Mouse (Mus musculus) urinary bladder, adult 18-20 months (tissue): Measurements from ENCODE around the gene Mapk8ip1.

Source experiments
- DNase-seq, 2 experiments: peaks; one replicate each; pipeline ENCODE4 v3.0.0; 2022; ENCODE audit warnings: low spot score in 2 of 2, mixed read lengths in 2 of 2

Gene Mapk8ip1

DNA sequence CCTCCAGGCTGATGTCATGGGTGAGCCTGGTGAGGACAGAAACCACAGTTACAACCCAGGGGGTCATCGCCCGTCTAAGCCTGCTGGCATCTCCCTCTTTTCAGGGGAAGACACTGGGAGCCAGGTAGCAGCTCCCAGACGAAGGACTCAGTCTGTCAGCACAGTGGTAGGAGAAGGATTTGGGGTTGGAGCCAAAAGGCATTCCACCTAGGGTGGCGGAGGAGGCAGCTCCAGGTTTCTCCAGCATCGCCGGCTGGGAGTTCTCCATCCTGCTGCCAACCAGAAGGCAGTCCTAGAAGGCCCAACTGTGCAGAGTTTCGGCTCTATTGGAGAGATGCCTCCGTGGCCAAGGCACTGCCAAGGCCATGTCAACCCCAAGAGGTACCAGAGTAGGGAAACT is 9.9 kb downstream of the Mapk8ip1 start:
- DNase-seq: no peak

DNA sequence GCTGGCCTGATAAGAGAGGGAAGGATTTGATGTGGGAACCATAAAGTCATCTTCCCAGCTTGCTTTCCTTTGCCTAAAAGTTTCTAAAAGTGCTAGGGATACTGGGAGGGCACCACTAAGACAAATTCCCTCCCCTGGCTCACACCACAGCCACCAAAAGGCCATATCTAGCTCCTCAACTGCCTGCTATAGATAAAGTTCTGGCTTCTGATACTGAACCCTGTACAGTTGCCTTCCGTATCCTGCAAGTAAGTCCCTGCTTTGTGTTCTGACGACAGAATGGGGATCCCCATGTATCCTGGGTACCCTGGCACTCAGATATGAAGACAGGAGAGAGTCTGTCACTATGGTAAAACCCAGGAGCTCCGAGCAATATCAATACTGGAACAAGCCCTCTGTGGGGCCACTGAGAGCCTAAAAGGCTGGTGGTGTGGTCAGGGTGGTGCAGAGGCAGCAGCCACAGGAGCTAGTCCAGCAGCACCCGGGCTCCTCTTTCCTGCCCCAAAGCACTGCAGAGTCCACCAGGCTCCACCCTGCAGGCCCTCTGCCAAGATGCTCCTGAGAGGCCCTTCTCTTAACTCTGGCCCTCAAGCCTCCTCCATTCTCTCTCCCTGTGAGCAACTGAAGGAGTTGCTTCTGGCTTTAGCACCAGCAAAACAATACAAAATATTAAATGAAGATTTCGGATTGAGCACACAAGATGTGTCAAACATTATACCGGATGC is 10.7 kb downstream of the Mapk8ip1 start:
- no peak for DNase-seq

DNA sequence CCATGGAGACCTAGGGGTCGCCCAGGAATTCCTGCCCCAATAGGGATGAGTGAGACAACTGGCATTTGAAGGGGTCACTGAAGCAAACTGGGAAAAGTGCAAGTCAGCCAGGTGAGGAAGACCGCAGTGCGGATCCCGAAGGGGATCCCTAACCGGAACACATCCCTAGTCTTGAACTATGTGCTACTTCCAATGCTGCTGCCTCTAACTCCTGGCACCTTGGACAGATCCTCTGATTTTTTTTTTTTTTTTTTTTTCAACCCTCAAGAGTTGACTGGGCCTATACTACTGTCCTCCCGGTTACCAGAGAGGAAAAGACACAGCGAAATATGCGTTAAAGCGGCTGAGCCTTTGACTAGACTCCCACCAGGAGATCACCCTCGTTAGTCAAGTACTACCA is 11.4 kb downstream of the Mapk8ip1 start:
- DNase-seq: no peak

DNA sequence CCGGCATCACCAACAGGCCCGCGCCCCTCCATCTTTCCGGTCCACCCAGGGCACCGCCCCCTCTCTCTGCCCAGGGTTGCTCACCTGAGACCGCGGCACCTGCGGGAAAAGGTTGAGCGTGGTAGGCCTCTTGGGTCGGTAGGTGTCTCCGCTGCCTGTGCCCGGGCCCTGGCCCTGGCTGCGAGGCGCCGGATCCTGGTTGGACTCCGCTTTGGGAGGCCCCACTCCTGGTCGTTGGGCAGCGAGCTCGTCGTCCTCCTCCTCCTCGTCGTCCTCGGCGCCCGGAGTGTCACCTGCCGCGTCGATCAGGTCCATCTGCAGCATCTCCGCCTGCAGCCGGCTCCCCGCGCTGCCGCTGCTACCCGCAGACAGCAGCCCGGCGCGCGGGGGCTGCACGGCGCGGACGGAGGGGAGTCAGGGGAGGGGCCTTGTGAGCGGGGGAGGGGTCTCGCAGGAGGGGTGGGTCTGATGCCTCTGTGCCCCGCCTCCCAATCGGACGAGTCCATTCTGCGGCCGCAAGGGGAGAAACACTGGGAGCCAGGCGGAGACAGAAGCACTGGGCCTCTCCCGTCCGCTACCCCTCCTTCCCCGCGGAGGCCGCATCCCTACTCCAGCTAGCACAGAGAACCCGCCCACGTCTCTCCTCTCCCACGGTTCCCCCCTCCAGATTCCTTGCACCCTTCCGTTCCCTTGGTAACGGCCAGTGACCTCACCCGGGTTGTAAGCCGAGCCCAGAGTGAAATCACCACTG is 12.0 kb downstream of the Mapk8ip1 start:
- peak; percentile 60 to 79 for DNase-seq

DNA sequence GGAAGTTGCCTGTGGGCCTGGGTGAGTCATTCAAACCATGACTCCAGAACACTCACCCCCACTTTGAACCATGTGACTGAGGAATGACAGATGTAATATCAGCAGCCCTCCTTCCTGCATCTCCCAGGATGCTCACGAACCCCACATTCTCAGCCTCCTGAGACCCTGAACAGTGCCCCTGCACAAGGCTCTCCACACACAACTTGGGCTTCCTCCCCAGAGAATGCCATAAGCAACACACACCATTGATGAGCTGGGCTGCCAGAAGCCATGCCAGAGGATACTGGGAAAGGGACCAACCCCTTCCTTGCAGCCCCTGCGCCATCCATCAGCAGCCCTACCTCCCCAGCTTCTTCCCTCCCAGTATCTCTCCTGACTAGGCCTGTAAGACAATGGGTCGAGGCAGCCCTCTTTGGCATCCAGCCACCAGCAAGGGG is 13.0 kb downstream of the Mapk8ip1 start:
- DNase-seq: no peak

DNA sequence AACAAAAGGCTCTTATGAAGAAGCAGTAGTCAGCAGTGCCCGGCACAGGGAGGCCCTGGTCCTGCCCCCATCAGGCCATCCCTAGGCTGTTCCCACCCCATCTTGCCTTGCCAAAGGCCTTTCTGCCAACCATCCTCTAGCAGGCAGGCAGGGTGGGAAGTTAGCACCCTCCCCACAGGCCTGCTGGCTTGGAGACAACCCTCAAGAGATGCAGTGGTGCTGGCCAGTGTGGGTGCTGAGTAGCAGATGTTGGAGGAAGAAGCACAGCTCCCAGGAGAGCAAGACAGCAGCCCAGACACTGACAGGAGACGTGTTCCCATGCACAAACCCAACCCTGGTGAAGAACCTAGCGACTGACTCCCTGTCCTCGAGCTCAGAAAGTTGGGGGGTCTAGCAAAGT is 13.4 kb downstream of the Mapk8ip1 start:
- DNase-seq: no peak

DNA sequence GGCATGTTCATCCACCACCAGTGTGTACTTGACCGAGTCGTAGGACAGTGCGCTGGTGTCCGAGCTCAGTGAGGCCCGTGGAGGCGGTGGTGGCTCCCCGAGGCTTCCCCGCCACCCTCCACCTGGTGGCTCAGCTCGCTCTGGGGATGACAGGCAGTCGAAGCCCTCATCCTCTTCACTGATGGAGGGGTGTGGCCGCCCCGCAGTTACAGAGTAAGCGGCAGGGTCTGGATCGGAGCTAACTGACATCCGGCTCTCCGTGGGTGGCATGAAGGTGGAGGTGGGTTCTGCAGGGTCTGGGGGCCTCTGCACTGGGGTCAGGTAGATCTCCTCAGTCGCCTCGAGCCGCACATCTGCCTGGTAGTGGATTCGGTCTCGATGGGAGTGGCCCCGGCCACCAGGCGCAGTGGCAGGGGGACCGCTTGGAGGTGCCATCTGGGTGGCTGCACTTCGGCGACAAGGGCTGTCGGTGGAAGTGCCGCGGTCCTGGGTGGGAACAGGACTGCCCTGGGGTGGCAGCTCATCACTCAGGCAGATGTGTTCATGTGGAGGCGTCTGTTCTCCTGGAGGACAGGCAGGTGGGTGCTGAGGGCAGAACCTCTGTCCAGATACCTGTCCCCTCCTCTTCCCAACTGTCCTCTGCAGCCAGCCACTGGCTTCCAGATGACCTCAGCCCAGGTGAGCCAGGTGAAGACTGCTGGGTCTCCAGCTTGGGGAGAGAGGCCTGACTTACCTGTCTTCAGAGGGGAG is 14.1 kb downstream of the Mapk8ip1 start:
- DNase-seq: no peak

DNA sequence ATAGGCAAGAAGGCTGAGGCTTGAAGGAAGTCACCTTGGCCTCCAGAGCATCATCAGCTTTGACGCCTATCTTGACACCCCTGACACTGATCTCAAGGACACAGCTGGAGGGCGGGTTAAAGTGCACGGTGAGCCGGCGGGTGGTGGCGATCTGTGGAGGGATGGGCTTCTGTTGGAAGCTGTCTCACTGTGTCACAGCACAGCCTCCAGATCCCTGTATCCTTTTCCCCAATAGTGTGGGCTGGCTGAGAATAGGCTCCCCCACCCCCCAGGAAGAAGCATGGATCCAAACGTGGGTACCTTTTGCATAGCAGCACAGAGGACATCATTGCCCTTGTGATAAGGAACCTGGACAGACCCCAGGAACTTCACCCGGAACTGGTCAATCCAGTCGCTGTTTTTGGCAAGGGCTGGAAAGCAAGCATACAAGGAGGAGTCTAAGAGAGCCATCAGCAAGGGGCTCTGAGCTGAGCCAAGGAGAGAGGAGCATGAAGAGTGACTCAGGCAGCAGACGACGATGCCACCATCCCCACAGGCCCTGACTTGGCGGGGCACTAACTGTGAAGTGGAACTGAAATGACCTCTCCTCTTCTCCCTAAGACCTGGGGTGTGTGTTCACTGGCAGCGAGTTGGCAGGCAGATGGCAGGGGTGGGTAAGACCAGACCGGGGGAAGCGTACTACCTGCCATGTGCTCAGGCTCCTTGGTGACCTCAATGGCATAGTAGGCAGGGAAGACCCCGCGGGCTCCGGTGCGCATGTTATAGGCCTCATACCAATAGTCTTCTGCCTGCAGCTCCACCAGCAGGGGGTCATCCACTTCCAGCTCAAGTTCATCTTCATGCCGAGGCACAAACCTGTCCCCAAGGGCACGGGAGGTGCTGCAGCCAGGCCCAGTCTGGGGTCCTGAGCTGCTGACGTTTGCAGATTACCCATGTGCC is 15.7 kb downstream of the Mapk8ip1 start:
- no peak for DNase-seq

DNA sequence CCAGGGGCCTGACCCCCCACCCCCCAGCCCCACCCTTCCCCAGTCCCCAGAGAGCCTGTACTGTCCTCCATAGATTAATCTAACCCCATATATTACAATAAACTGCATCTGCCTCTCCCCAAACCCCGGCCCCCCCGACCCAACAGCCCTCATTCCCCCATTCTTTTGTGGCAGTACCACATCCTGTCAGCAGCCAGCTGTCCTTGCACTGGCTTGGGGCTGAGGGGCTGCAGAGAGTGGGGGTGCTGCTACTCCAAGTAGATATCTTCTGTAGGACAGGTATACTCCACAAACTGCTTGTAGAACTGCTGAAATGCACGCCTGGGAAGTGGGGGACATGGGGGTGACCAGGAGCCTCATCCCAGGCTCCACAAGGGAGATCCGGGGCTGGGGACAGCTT is 17.0 kb downstream of the Mapk8ip1 start:
- no peak for DNase-seq

DNA sequence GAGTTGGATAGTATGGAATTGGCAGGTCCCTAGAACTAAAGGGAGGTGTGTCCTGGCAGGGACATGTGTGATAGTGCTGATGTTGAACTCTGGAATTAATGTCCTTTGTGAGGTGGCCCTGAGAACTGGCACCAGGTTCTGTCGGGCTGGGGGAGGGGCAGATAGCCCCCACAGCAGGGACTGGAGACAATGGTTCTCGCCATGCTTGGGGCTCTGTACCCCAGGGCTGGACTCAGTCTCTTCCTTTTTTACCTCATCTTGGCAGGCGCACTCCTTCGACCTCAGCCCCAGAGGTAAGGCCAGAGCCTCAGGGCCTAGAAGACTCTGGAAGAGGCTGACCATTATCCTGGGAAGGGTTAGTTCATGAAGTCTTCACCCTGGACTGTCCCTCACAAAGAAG is 18.3 kb downstream of the Mapk8ip1 start:
- no peak for DNase-seq

DNA sequence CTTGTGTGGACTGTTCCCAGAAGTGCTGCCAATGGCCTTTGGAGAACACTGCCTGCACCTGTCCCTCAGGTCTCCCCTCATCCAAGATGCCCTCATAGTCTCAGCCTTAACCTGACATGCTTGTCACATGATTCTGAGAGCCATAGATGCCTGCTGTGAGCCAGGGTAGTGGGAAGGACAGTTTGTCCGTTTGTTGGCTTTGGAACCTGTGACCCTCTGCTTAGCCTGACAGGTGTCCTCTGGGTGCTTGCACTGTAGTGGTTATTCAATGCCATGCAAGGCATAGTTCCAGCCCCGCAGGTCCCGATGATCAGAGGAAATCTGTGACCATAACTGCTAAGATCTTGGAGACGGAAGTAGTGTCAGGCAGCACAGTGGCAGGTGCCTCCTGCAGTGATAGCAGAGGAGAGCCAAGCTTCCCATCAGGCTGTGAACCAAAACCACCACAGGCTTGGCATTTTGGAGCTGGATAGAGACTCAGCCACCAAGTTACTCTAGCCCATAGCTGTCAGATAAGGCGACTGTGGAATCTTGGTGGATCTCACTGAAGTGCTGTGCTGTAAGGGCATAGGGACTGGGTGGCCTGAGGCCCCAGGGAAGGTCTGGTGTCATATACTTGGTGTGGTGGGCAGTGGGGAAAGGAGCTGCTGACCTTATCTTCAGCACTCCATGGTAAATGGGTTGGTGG is 19.0 kb downstream of the Mapk8ip1 start, which contains the start of gene 1700029I15Rik:
TSS of gene 1700029I15Rik (plus strand) at position 638 of the 688 bp plus-strand sequence.
- DNase-seq: no peak

DNA sequence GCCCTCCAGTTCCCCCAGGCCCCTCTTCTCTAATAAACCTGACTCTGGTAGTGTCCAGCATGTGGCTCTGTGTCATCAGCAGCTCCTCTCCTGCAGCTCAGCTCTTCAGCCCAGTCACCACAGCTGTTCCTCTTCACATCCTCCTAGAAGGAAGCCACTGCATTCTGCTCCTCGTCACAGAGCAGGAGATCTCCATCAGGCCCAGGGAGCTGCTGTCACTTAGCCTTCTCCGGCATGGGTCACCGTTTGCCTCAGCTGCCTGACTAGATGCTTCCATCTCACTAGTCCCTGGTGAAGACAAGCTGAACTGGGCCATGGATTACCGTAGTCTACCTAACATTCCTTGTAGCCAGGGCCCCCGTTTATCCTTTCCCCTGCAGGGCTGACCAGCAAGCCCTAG is 19.9 kb downstream of the Mapk8ip1 start:
- DNase-seq: no peak

DNA sequence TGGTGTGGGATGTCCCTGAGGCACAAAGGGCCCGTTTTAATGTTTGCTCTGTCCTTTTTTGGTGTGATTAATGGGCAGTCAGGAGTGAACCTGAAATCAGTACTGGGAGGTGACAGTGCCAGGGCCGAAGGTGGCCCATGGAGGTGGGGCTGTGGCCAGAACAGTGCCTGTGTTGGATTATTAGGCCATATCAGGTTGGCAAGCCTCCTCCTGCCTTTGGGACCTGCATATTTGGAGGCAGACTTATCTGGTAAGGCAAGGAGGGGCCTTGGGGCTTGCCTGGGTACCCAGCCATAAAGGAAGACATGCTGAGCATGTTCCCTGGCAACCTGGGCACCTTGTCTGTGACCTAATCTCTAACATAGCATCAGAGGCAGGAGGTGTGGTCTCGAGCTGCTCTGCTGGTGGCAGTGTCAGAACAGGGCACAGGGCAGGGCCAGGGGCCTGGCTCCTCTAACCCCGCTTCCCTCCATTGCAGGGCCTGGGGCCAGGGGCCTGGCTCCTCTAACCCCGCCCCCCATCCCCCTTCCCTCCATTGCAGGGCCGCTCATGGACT is 20.5 kb downstream of the Mapk8ip1 start:
- no peak for DNase-seq

DNA sequence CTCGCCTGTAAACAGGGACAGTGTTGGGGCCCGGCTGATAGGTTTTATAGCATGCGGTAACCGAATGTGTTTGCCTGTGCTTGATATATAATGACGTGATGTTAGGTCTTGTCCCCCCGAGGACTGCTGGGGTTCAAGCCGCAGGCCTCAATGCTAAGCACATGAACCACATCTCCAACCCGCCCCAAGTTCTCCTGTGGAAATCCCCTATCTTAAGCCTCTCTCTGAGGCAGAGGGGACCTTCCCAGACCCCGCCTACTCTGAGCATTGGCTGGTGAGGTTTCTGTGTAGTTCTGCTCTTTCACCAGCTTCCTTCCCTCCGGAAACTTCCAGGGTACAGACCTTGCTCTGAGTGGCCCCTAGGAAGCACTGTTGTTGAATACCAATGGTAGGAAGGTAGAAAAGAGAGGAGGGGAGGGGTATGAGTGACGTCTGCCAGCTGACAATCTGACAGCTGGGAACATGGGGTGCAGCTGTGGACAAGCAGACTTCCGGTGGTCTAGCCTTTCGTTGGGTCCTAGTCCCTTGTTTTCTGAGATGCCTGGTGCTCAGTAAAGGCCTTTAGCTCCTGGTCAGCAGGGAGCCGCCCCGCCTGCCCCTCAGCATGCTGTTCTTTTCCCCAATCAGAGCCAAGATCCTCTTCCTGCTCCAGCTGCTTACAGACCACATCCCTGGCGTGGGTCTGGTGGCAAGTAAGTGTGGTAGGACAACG is 21.1 kb downstream of the Mapk8ip1 start:
- no peak for DNase-seq

DNA sequence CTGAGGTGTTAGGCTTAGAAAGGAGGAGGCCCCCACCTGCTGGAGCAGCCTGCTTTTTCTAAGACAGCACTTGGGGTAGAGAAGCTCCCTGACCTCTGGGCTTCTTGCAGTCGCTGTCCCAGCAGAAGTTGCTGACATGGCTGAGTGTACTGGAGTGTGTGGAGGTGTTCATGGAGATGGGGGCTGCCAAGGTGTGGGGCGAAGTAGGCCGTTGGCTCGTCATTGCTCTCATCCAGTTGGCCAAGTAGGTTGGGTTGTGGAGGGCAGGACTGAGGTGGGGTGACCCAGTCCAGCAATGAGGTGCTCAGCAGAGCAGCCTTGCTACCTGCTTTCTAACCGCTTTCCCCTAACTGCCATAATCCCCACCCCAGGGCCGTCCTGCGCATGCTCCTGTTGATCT is 23.7 kb downstream of the Mapk8ip1 start:
- DNase-seq: no peak

DNA sequence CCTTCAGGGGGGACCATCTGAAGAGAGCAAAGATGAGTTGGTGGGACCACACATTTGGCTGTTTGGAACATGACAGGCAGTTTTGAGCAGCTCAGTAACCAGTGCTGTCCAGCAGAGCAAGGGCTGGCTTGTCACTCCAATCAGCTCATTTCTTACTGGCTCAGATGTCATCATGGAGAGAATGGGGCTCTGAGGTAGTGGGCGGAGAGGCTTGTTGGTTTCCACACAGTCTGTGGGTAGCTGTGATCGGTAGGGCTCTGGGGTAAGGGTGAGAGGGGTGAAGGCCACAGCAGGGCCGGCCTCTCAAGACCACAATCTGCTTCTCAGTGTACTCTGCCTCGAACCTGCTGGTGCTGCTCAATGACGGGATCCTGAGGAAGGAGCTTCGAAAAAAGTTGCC is 24.8 kb downstream of the Mapk8ip1 start:
- no peak for DNase-seq

DNA sequence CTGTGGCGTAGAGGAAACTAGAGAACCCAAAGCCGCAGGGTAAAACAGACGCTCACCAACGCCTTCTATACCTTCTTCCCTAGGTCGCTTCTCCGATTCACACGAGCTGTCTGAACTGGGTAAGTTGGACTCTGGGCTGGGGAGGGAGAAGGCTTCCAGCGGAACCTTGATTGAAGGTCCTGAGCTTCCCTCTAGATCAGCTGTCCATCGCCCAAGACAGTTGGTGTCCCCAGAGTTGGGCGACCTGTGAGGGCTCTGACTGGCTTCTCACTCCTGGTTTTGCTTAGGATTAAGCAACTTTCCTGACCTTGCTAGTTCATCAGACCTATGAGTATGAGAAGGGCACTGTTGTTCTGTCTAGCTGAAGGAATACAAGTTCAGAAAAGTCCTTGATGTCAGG is 25.3 kb downstream of the Mapk8ip1 start:
- no peak for DNase-seq

DNA sequence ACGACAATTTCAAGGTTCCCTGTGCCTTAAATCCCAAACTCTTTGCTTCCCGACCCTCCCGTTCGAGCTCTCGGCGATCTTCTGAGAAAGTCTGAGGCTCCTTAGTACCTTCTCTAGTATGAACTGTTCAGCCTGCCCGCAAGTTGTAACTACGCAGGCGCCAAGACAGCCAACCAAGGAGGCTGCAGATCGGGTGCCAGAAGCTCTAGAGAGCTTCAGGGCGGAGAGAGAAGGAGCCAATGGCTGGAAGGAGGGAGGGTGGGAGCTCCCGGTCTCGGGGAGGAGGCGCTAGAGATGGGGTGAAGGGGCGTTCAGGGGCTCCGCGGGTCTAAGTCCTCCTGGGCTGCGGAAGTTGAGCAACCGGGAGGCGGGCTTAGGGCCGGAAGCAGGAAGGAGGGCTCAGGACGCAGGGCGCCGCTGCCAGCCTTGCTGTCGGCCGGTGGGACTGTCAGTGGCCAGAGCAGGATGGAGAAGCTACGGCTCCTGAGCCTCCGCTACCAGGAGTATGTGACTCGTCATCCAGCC is 25.9 kb downstream of the Mapk8ip1 start:
- peak; percentile 85 to 98 for DNase-seq

DNA sequence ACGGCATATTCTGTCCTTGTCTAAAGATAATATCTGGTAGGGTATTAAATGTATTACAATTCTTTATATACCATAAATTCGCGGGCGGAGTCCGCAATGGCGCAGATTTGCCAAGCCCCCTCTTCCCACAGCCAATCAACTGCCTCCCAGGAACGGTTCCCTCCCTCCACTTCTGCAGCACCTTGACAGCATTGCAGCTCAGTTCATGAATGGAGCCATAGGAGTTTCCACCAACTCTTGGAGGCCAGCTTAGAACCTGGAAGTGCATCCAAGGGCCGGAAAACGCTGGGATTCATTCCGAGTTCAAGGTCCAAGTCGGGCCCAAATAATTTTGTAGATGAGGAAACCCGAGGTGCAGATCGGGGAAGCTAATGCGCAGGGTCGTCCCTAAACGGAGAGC is 26.5 kb downstream of the Mapk8ip1 start, which contains the start of the genes Pex16 and Large2:
TSS of gene Pex16 (plus strand) at position 163 of the 400 bp plus-strand sequence.
TSS of gene Large2 (minus strand) at position 356 of the 400 bp plus-strand sequence.
- no peak for DNase-seq
